Mouse (Mus musculus) A20 (cell line): ENCODE results near the gene Bcl7c.
"Not testable (repeated sequence)": the region's sequence is repeated elsewhere in the genome, so short reads cannot be mapped to it uniquely, and the experiment has no call there.

Source experiments
- DNase-seq: peaks from one replicate; pipeline ENCODE4 v3.0.0-alpha.2; 2011; ENCODE audit warnings: low read depth, low spot score

The Bcl7c gene

GRCm38 (mm10) chr7:127648516-127649201 lies 60.1 kb downstream of the Bcl7c start:
- no peak for DNase-seq

- not testable (repeated sequence) for DNase-seq
Measured at GRCm38 (mm10) chr7:127647576-127647975, 61.2 kb downstream of the Bcl7c start.

GRCm38 (mm10) chr7:127646363-127646762 lies 62.4 kb downstream of the Bcl7c start:
- DNase-seq = peak; percentile 37

GRCm38 (mm10) chr7:127642254-127642653 lies 66.5 kb downstream of the Bcl7c start:
- DNase-seq = no peak

- DNase-seq = no peak
Measured at GRCm38 (mm10) chr7:127641260-127641659, 67.5 kb downstream of the Bcl7c start.

- DNase-seq = no peak
Measured at GRCm38 (mm10) chr7:127636963-127637362, 71.8 kb downstream of the Bcl7c start.

- DNase-seq = no peak
Measured at GRCm38 (mm10) chr7:127631416-127631815, 77.3 kb downstream of the Bcl7c start.

- no peak for DNase-seq
Measured at GRCm38 (mm10) chr7:127628646-127629045, 80.1 kb downstream of the Bcl7c start.

- no peak for DNase-seq
Measured at GRCm38 (mm10) chr7:127626471-127626870, 82.3 kb downstream of the Bcl7c start.

GRCm38 (mm10) chr7:127626039-127626438 lies 82.7 kb downstream of the Bcl7c start:
- no peak for DNase-seq

GRCm38 (mm10) chr7:127618402-127618801 lies 90.3 kb downstream of the Bcl7c start:
- peak; percentile 71 for DNase-seq

GRCm38 (mm10) chr7:127617962-127618361 lies 90.8 kb downstream of the Bcl7c start:
- peak; percentile 61 for DNase-seq

- DNase-seq = peak; percentile 36
Measured at GRCm38 (mm10) chr7:127616881-127617280, 91.9 kb downstream of the Bcl7c start.

GRCm38 (mm10) chr7:127616336-127616735 lies 92.4 kb downstream of the Bcl7c start:
- peak; percentile 27 for DNase-seq

- peak; percentile 73 for DNase-seq
Measured at GRCm38 (mm10) chr7:127614891-127615843, 93.6 kb downstream of the Bcl7c start, which contains the start of gene Zfp629. Gene Zfp629, minus strand, starts transcription at chr7:127615797.

GRCm38 (mm10) chr7:127614511-127614890 lies 94.2 kb downstream of the Bcl7c start:
- DNase-seq = peak; percentile 71

GRCm38 (mm10) chr7:127614091-127614490 lies 94.6 kb downstream of the Bcl7c start:
- no peak for DNase-seq

GRCm38 (mm10) chr7:127613501-127613900 lies 95.2 kb downstream of the Bcl7c start:
- DNase-seq = no peak

GRCm38 (mm10) chr7:127611561-127611960 lies 97.2 kb downstream of the Bcl7c start:
- DNase-seq = no peak
